Mouse (Mus musculus) midbrain, embryonic 11.5 days (tissue): ENCODE measurements at regions not wholly inside any gene's neighbourhood (a gene's known extent, or its start where the extent isn't known, plus 50 kb on each side); places are given as distances from the start of the nearest gene placed in this dataset.
A peak's percentile ranks its signal among the peaks of the same experiment; 100 is the strongest.
"Not testable (repeated sequence)": the region's sequence is repeated elsewhere in the genome, so short reads cannot be mapped to it uniquely, and the experiment has no call there.

Experiments
- ATAC-seq: fragments of 200-750 bp; cut with Nextera tagmentation; 2 replicates; pipeline ENCODE4 v1.8.0; 2017; ENCODE audit warnings: moderate TSS enrichment, moderate library complexity; ENCODE audit not compliant: low FRiP score
- DNase-seq: peaks from one replicate; pipeline ENCODE4 v3.0.0; 2015; ENCODE audit warnings: low spot score; ENCODE audit errors: missing footprints
- H3K27ac ChIP-seq: fragments of 300-500 bp; sonication (generic); 2 replicates; pipeline ENCODE4 v1.5.1; 2014; ENCODE audit warnings: low read depth, low read length
- H3K27me3 ChIP-seq: fragments of 300-500 bp; sonication (generic); 2 replicates; pipeline ENCODE4 v1.6.1; 2014; ENCODE audit warnings: mild to moderate bottlenecking, low read length, moderate library complexity, mixed read lengths; ENCODE audit not compliant: control insufficient read depth, insufficient read depth
- H3K36me3 ChIP-seq: fragments of 300-500 bp; sonication (generic); 2 replicates; pipeline ENCODE4 v1.6.1; 2014; ENCODE audit warnings: mild to moderate bottlenecking, low read length, moderate library complexity, mixed read lengths; ENCODE audit not compliant: control insufficient read depth, insufficient read depth
- H3K4me1 ChIP-seq: fragments of 300-500 bp; sonication (generic); 2 replicates; pipeline ENCODE4 v1.6.1; 2014; ENCODE audit warnings: low read length; ENCODE audit not compliant: control insufficient read depth, insufficient read depth
- H3K4me2 ChIP-seq: fragments of 300-500 bp; sonication (generic); 2 replicates; pipeline ENCODE4 v1.6.1; 2014; ENCODE audit warnings: mild to moderate bottlenecking, moderate library complexity
- H3K4me3 ChIP-seq: fragments of 300-500 bp; sonication (generic); 2 replicates; pipeline ENCODE4 v1.5.1; 2014; ENCODE audit warnings: low read depth, low read length
- H3K9ac ChIP-seq: fragments of 300-500 bp; sonication (generic); 2 replicates; pipeline ENCODE4 v1.6.1; 2014; ENCODE audit warnings: low read length
- H3K9me3 ChIP-seq: fragments of 300-500 bp; sonication (generic); 2 replicates; pipeline ENCODE4 v1.6.1; 2016; ENCODE audit warnings: low read length; ENCODE audit not compliant: control insufficient read depth
- WGBS: fragments of 180-500 bp; shearing (Covaris S2); extraction: QIAGEN DNeasy Blood & Tissue Kit; methylation state at CpG from one replicate; pipeline ENCODE4 v1.1.7; 2014; 5-methylcytosine and 5-hydroxymethylcytosine counted together

DNA sequence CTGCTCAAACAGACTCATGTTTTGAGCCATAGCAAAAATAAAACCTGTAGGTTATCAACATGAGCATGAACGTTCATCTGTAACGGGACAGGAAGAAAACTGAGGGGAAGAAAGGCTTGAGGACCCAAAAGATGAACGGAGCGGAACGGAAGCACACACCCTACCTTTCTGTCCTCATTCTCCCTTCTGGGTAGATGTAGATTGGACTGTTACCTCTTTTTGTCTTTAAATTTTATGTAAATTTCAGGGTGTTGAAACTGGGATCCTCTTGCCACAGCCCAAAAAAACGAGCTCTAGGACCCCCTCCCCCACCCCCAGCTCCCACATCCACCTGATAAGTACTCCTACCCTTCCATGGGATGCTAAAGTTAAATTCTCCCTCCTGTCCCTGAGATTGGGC is 107.8 kb upstream of the Ipo5 start:
- H3K27ac ChIP-seq = peak overlapping the region; percentile 84
- WGBS = 28% methylated on average over 6 of the region's 6 CpGs
- H3K36me3 ChIP-seq = no peaks in the 10 kb centered on the region
- DNase-seq = peak; percentile 88
- no peaks in the 10 kb centered on the region; the same call in 1 of the 2 replicates for H3K27me3 ChIP-seq
- no peaks in the 10 kb centered on the region for H3K9me3 ChIP-seq
- peaks cover 20% of the 10 kb centered on the region for H3K4me1 ChIP-seq
- peak; percentile 51; the same call in 1 of the 2 replicates for ATAC-seq
- peak overlapping the region; percentile 44 for H3K4me2 ChIP-seq
- peak overlapping the region; percentile 36; the same call in 1 of the 2 replicates for H3K9ac ChIP-seq
- H3K4me3 ChIP-seq = peak overlapping the region; percentile 11; the same call in 1 of the 2 replicates

DNA sequence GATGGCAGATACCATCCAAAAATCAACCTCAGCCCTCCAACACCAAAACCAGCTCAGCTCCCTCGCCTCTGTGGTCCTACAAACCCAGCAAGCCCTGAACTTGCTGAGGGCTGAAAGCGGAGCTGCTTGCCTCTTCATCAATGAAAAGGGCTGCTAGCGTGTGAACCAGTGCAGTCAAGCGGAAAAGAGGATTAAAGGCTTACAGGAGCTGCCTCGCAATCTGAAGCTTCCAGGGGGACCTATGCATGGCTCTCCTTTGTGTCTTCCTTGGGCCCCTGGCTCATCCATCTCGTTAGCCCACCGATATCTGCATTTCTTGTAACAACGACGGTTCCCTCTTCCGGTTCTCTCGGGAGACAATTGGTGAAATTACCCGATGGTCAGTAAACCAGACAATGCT is 107.3 kb upstream of the Ipo5 start:
- peak; percentile 99 for DNase-seq
- no peaks in the 10 kb centered on the region for H3K36me3 ChIP-seq
- H3K4me2 ChIP-seq = peak overlapping the region; percentile 44
- no peaks in the 10 kb centered on the region; the same call in 1 of the 2 replicates for H3K27me3 ChIP-seq
- H3K9ac ChIP-seq = peak overlapping the region; percentile 36
- peak; percentile 92 for ATAC-seq
- peak overlapping the region; percentile 84 for H3K27ac ChIP-seq
- H3K4me1 ChIP-seq = peaks cover 20% of the 10 kb centered on the region
- peak overlapping the region; percentile 11 for H3K4me3 ChIP-seq
- WGBS = under 1% methylated on average over 12 of the region's 12 CpGs
- H3K9me3 ChIP-seq = no peaks in the 10 kb centered on the region

DNA sequence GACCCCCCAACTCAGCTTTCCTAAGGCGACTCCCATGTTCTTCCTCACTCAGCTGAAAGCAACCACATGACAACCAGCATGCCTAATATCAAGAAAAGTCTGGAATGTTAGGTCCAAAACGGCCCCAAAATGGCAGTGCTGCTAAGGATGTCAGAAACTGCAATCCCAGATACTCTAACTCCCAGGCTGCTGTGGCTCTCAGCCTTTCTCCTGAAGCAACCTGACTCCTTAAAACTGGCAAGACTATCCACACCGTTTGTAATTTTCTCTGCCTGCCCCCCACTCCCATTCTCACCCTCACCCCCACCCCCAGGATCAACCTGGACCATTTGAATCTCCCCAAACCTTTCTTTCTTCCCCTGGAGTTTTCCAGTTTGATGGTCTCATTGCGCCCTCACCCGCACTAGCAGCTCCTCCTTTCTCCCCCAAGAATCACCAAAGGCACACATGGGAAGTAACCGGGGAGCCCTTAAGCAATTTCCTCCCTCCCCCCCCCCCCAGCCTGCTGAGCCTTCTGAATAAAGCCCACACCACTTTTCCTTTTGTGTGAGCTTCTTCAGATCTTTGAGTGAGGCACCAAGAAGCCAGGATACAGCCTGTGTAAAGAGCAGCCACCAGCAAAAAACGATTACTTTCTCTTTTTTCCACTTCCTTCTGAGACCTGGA is 106.7 kb upstream of the Ipo5 start:
- peak overlapping the region; percentile 11; the same call in 1 of the 2 replicates for H3K4me3 ChIP-seq
- peak; percentile 95 for DNase-seq
- H3K36me3 ChIP-seq = no peaks in the 10 kb centered on the region
- ATAC-seq = peak; percentile 67
- WGBS = 3% methylated on average over 7 of the region's 7 CpGs
- peak overlapping the region; percentile 27 for H3K9ac ChIP-seq
- H3K9me3 ChIP-seq = no peaks in the 10 kb centered on the region
- H3K4me1 ChIP-seq = peaks cover 20% of the 10 kb centered on the region
- peak overlapping the region; percentile 84 for H3K27ac ChIP-seq
- H3K27me3 ChIP-seq = no peaks in the 10 kb centered on the region; the same call in 1 of the 2 replicates
- peak overlapping the region; percentile 44 for H3K4me2 ChIP-seq

DNA sequence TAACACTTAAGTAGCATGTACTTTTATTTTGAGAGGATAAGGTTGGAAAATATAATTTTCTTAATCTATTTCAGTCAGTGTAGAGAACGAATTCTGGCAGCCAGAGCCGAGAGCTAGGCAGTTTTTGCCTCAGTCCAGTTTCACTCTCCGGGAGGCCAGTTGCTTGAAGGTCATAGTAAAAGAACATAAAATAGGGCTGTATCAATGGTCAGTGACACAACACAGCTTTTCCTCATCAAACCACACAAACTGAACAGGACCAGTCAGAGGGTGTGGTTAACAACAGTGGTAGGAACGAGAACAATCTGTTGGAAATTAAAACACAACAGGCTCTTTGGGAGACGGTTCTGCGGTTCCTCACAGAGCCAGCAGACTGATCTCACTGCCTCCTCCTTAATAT is 105.9 kb upstream of the Ipo5 start:
- Histone ChIP-seq H3K4me3 (no peak overlapping the region), H3K4me1 (peaks cover 20% of the 10 kb centered on the region), H3K9ac (no peak overlapping the region), H3K9me3 (no peaks in the 10 kb centered on the region), H3K4me2 (no peak overlapping the region), H3K36me3 (no peaks in the 10 kb centered on the region), H3K27me3 (no peaks in the 10 kb centered on the region; the same call in 1 of the 2 replicates), H3K27ac (peak overlapping the region; percentile 84)
- ATAC-seq (no peak), DNase-seq (peak; percentile 82)
- WGBS = 38% methylated on average over 6 of the region's 6 CpGs

DNA sequence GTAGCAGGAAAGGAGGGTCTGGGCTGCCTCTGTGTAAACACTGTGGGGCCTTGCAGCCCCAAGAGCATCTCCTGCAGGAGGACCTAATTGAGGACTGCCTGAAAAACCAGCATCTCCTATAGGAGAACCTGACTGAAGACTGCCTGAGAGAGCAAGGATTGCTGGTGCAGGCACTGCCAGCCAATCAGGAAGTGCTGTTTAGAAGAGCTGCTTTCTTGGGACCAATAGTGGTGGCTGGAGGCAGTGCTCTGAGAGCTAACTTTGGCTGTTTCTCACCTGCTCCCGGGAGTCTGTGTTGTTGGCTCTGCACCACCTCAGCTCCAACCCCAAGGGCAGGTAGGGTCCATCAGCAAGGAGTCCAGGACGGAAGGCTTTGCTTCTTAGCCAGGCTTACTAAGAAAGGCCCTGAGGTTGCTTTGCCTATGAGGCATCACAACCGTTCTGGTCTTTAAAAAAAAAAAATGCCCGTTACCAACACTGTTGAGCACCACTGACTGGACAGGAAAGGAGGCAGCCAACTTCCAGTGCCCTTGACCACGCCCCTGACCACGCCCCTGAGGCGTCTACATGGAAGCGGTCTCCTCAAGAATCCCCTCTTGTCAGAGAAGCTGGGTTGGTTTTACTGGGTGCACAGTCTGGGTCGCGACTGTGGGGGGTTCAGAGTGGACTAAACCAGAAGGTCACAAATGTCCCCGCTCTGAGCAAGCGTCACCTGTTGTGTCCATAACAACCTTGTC is 105.0 kb upstream of the Ipo5 start:
- H3K4me3 ChIP-seq, H3K4me2 ChIP-seq, H3K9ac ChIP-seq, H3K36me3 ChIP-seq, ATAC-seq, H3K27me3 ChIP-seq, H3K9me3 ChIP-seq: not testable (repeated sequence)
- Histone ChIP-seq H3K4me1 (peaks cover 20% of the 10 kb centered on the region), H3K27ac (peak overlapping the region; percentile 84; the same call in 1 of the 2 replicates)
- DNase-seq = peak; percentile 85
- 48% methylated on average over 12 of the region's 12 CpGs for WGBS

DNA sequence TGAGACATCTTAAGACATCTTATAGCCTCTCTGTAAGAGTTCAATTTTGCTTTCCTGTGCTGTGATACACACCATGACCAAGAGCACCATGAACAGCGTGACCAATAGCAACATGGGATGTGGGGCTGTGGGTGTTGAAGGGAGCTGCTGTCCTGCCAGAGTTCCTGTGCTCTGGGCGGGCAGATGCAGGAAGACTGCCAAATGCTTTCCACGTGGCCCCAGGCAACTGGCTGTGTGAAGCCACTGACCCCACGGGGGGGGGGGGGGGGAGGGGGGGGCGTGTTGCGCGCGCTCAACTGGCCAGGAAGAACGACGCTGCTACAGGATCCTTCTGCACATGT is 104.5 kb upstream of the Ipo5 start:
- H3K36me3 ChIP-seq = no peaks in the 10 kb centered on the region
- no peak overlapping the region for H3K4me2 ChIP-seq
- H3K9ac ChIP-seq = no peak overlapping the region
- no peak overlapping the region for H3K27ac ChIP-seq
- no peak for ATAC-seq
- WGBS = 42% methylated on average over 3 of the region's 10 CpGs
- H3K4me3 ChIP-seq = no peak overlapping the region
- H3K9me3 ChIP-seq = no peaks in the 10 kb centered on the region
- no peaks in the 10 kb centered on the region; the same call in 1 of the 2 replicates for H3K27me3 ChIP-seq
- peak; percentile 80 for DNase-seq
- H3K4me1 ChIP-seq = peaks cover 20% of the 10 kb centered on the region

DNA sequence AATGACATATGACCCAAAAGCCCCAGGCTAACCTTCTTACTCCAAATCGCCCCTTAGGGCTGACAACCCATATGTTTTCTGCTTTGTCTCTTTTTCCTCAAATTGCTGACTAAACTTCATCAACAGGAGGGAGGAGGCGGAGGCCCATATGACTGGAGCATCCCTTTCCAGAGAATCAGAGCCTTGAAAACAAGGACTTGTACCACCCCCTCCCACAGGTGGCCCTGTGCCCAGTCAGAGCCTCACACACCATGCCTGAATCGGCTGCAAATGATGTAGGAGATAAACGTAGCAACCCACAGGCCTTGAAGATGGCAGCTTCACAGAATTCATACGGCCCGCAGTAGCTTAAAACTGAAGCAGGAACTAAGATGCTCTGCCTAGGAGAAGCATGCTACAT is 101.7 kb upstream of the Ipo5 start:
- no peaks in the 10 kb centered on the region; the same call in 1 of the 2 replicates for H3K27me3 ChIP-seq
- peak; percentile 39 for DNase-seq
- H3K9ac ChIP-seq = no peak overlapping the region
- peaks cover 12% of the 10 kb centered on the region for H3K4me1 ChIP-seq
- WGBS = 96% methylated on average over 6 of the region's 6 CpGs
- H3K27ac ChIP-seq = no peak overlapping the region
- H3K4me3 ChIP-seq = no peak overlapping the region
- H3K4me2 ChIP-seq = no peak overlapping the region
- H3K36me3 ChIP-seq = no peaks in the 10 kb centered on the region
- no peak for ATAC-seq
- H3K9me3 ChIP-seq = no peaks in the 10 kb centered on the region

DNA sequence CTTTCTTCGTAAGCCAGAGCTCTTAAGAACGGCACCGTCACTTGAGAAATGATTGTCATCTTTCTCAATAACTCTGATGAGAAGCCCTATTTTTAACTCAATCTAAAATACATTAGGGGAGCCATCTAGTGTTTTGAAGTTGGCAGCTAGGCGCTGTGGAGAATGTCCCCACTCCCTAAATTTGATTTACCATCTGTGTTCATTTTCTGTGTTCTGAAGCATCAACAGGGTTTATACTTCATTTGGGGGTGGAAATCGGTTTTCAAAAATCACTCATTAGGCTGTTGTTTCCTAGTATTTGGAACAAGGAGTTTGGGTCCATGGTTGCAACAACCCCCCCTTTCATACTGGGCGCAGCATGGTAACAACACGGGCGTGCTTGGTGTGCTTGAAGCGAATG is 97.1 kb upstream of the Ipo5 start:
- Histone ChIP-seq H3K4me2 (no peak overlapping the region), H3K9me3 (no peaks in the 10 kb centered on the region), H3K27me3 (no peaks in the 10 kb centered on the region), H3K27ac (no peak overlapping the region), H3K4me1 (no peaks in the 10 kb centered on the region), H3K4me3 (no peak overlapping the region), H3K36me3 (no peaks in the 10 kb centered on the region), H3K9ac (no peak overlapping the region)
- DNase-seq (no peak), ATAC-seq (no peak)
- WGBS = 92% methylated on average over 9 of the region's 9 CpGs

DNA sequence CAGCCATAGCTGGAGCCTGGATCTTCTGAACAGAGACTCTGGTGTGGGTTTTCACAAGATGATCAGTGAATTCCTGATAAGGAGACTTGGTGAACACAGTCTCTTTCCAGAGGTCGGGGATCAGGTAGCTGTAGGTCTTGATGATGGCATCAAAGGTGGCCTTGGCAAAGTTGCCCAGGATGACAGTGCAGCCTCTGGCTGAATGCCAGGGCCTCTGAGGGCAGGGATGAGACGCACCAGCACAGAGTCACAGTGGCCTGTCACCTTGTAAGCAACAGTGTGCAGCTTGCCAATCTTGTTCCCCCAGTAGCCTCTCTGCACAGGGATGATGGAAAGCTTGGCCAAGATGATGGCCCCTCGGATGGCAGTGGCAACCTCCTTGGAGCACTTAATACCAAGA is 95.9 kb upstream of the Ipo5 start:
- not testable (repeated sequence) for H3K4me1 ChIP-seq, H3K27ac ChIP-seq, H3K36me3 ChIP-seq, H3K9ac ChIP-seq, H3K4me2 ChIP-seq, H3K9me3 ChIP-seq, DNase-seq, H3K27me3 ChIP-seq, H3K4me3 ChIP-seq, ATAC-seq
- 82% methylated on average over 3 of the region's 3 CpGs for WGBS
